Mouse (Mus musculus) right cerebral cortex, postnatal 10 days (tissue): ENCODE measurements around the gene Wfs1.
A peak's percentile ranks its signal among the peaks of the same experiment; 100 is the strongest.

Experiments
- DNase-seq, 2 experiments: peaks; one replicate each; pipeline ENCODE4 v3.0.0; 2021; ENCODE audit warnings: low spot score in 2 of 2

The Wfs1 gene

GRCm38 (mm10) chr5:36935486-36936473, 53.2 kb downstream of the Wfs1 start:
- peak; percentile 80 to 90 for DNase-seq

- DNase-seq = no peak
These were observed 55.6 kb downstream of the Wfs1 start for GRCm38 (mm10) chr5:36933383-36933782.

- DNase-seq = no peak
These were observed 59.6 kb downstream of the Wfs1 start for GRCm38 (mm10) chr5:36929376-36929775.

- DNase-seq = no peak
These were observed 60.3 kb downstream of the Wfs1 start for GRCm38 (mm10) chr5:36928701-36929100.

- peak; percentile 70 to 86 for DNase-seq
These were observed 64.9 kb downstream of the Wfs1 start for GRCm38 (mm10) chr5:36923826-36924700.

GRCm38 (mm10) chr5:36922811-36923210, 66.2 kb downstream of the Wfs1 start:
- DNase-seq = no peak

GRCm38 (mm10) chr5:36921871-36922270, 67.1 kb downstream of the Wfs1 start:
- DNase-seq = no peak

GRCm38 (mm10) chr5:36920072-36920471, 68.9 kb downstream of the Wfs1 start:
- no peak for DNase-seq

GRCm38 (mm10) chr5:36918016-36918415, 71.0 kb downstream of the Wfs1 start:
- no peak for DNase-seq

- DNase-seq = no peak
These were observed 71.8 kb downstream of the Wfs1 start for GRCm38 (mm10) chr5:36917245-36917644.

- no peak for DNase-seq
These were observed 72.4 kb downstream of the Wfs1 start for GRCm38 (mm10) chr5:36916581-36916980.
